Comparison of ENCODE assay signal across 9 mouse cellular contexts in the genomic region with DNA sequence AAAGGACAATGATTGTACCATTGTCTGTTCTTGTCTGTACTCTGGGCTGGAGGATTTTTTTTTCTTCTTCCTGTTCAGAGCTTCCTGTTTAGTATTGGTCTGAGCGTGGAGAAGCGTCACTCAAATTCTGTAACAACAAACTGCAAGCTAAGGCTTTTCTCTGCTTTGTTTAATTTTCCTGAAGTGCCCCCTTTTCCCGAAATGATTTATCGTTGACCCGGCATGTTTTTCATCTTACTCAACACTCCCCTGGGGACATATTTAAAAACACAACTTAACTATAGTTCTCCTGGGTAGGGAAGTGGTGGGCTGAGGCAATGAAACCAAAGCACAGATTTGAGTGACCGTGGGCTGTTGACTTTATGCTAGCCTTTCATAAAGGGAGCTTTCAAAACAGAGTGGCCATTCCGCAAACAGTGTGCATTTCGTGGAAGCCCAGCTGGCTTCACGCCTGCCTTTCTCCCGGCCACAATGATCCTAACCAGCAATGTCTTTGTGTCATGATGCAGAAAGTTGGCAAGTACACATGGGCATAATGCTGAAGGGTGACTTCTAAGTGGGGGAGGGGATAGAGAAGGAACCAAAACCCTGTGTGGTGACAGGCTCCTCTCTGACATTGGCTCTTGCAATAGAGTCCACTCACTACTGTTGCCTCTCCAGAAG.
DNase-seq lines count a peak whose midpoint lies in the region; ATAC-seq lines count a peak whose summit lies in the region.
"Had no signal": no experiment of that assay in that cellular context is flagged by ENCODE, and none has a peak within 500 bp of the region (broad histone marks: within the 10 kb centered on the region; RNA-seq: fewer than 3 reads in every experiment).

No protein-coding gene starts in this region.

- no peaks in the 10 kb centered on the region for H3K27me3 ChIP-seq in neural tube, embryonic 12.5 days (replicated peaks)
- no peaks in the 10 kb centered on the region for H3K27me3 ChIP-seq in liver, embryonic 13.5 days

- H3K4me2 ChIP-seq in neural tube, embryonic 12.5 days (replicated peaks) = no peak overlapping the region
- H3K4me2 ChIP-seq in liver, embryonic 13.5 days = no peak overlapping the region

- intact Hi-C loops in heart, postnatal 36 days (cut with DNase I) = loop anchor here (2.0 kb wide), 1 partner anchor 79 kb away; a partner anchor contains a TSS

- H3K4me3 ChIP-seq in neural tube, embryonic 12.5 days = no peak overlapping the region
- peak overlapping the region; percentile 21 for H3K4me3 ChIP-seq in brown adipose tissue, adult 24 weeks (ENCODE audit: insufficient read depth, low read depth, low read length)
- H3K4me3 ChIP-seq in liver, embryonic 13.5 days (replicated peaks) = no peak overlapping the region
- H3K4me3 ChIP-seq: erythroblast, embryonic 14.5 days had no signal

- no peaks in the 10 kb centered on the region for H3K9me3 ChIP-seq in neural tube, embryonic 12.5 days
- H3K9me3 ChIP-seq in liver, embryonic 13.5 days (replicated peaks) = no peaks in the 10 kb centered on the region

- no peak overlapping the region for H3K9ac ChIP-seq in neural tube, embryonic 12.5 days
- H3K9ac ChIP-seq in liver, embryonic 13.5 days = peak overlapping the region; percentile 30; the same call in 1 of the 2 replicates

- 44% methylated on average over 10 of the region's 10 CpGs for WGBS in neural tube, embryonic 12.5 days
- WGBS in liver, embryonic 13.5 days (ENCODE audit: insufficient replicate concordance) = 56% methylated on average over 10 of the region's 10 CpGs

- H3K36me3 ChIP-seq in neural tube, embryonic 12.5 days = no peaks in the 10 kb centered on the region
- H3K36me3 ChIP-seq in liver, embryonic 13.5 days = no peaks in the 10 kb centered on the region

- peaks cover 3% of the 10 kb centered on the region for H3K4me1 ChIP-seq in neural tube, embryonic 12.5 days
- H3K4me1 ChIP-seq in brown adipose tissue, adult 24 weeks (ENCODE audit: control insufficient read depth, insufficient read depth, insufficient read length, low read length) = peaks cover 21% of the 10 kb centered on the region; the same call in 1 of the 2 replicates
- peaks cover 95% of the 10 kb centered on the region for H3K4me1 ChIP-seq in liver, embryonic 13.5 days (replicated peaks)

- DNase-seq in neural tube, embryonic 10.5 days (ENCODE audit: extremely low spot score, low spot score) = no peak
- peak; percentile 24 to 39 for DNase-seq in heart, postnatal 36 days
- no peak for DNase-seq in liver, embryonic 13.5 days
- DNase-seq in gastrocnemius, postnatal 4 days (ENCODE audit: low spot score in 2 of 2) = no peak
- no peak for DNase-seq in gastrocnemius, postnatal 25 days

- H3K27ac ChIP-seq in neural tube, embryonic 12.5 days = no peak overlapping the region
- peak overlapping the region; percentile 87 for H3K27ac ChIP-seq in brown adipose tissue, adult 24 weeks (replicated peaks; ENCODE audit: low read depth, low read length)
- peak overlapping the region; percentile 94 for H3K27ac ChIP-seq in liver, embryonic 13.5 days

- ATAC-seq in neural tube, embryonic 12.5 days (ENCODE audit: low FRiP score, low read depth) = 0 out of 2 replicates have a peak, but pooled peaks have one; percentile 37
- no peak for ATAC-seq in liver, embryonic 13.5 days (ENCODE audit: low read depth)
- ATAC-seq in neutrophil, adult 5-6 weeks (ENCODE audit: extremely low read depth, insufficient number of reproducible peaks, low FRiP score, poor library complexity, severe bottlenecking) = peak; percentile 51; the same call in 1 of the 2 replicates

Comparison
In these comparisons a context has a peak if more than half of its experiments do, and no peak if none do; other contexts are left out.
1. DNase-seq: peak in heart, postnatal 36 days (2 of 2); none in neural tube, embryonic 10.5 days (single experiment), liver, embryonic 13.5 days (single experiment), gastrocnemius, postnatal 4 days (0 of 2) and gastrocnemius, postnatal 25 days (single experiment).